Mouse (Mus musculus): ENCODE measurements at regions not wholly inside any gene's neighbourhood (a gene's known extent, or its start where the extent isn't known, plus 50 kb on each side); places are given as distances from the start of the nearest gene placed in this dataset.

DNA sequence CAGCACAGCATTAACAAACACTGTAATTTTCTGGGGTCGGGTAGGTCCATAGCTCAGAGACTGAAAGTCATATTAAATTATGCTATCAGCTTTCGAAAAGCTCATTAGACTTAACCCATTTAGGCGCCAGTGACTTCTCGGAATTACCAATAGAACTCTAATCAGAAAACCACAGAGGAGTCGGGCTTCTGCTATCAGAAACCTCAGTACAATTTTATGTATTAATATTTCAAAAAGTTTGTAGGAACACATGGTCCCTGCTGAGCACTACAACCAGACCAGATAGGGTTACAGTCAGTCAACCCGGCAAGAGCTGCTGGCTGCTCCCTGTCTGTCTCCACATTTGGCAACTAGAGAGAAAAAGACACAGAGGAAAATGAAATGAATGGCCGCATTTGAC lies 647.3 kb upstream of the Pabpc4l start:
- TF ChIP-seq CTCF (conservative IDR thresholded peaks at IDR 0.05; ENCODE audit: low read length), result no peak
- no peak for TF ChIP-seq POU5F1 (IDR thresholded peaks at IDR 0.05; ENCODE audit: borderline replicate concordance, low read length)
